Mouse (Mus musculus) ovary, adult 18-20 months (tissue): ENCODE measurements around the gene Gm28372.
A peak's percentile ranks its signal among the peaks of the same experiment; 100 is the strongest.

Experiments
- DNase-seq: peaks from one replicate; pipeline ENCODE4 v3.0.0; 2022; ENCODE audit warnings: low spot score, mixed read lengths

The Gm28372 gene

GRCm38 (mm10) chr2:130411558-130412495 is 6.8 kb downstream of the Gm28372 start:
- peak; percentile 70 for DNase-seq

- no peak for DNase-seq
Observed at GRCm38 (mm10) chr2:130412775-130413174, 7.7 kb downstream of the Gm28372 start.

GRCm38 (mm10) chr2:130414094-130414856 is 9.2 kb downstream of the Gm28372 start:
- no peak for DNase-seq

DNA sequence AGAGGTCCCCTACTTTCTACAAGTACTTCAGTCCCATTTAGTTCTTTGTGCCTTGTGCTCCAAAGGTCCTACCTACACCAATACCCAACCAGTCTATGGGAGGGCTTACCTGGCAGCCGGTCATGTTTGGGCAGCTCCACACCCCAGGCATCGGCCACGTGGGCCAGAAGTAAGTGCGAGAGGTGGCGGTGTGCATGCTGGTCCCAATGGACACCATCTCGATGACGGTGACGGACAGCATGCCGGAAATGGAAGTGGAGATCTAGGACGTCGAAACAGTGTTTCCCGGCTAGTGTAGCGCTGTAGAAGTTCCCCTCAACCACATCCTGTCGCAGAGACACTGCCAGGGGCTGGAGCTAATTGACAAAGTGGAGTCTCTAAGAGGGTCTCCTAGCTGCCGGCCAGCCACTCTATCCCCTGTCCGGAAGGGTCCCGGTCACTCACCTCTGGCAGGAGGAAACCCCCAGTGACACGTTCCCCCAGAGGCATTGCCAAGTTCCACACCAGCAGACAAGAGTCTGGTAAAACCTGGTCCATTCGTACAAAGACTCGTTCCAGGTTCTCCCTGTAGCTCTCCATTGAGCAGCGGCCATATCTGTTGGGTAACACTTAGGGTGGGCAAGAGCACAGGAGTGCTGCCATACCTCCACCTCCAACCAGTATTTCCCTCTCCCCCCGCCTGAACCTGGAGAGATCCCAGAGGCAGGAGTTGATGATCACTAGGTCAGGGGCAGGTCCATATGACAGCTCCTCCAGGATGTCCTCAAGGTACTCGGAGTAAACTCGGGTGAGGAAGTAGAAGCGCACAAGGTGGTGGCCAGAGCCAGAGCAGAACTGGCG is 17.0 kb downstream of the Gm28372 start:
- DNase-seq: no peak

DNA sequence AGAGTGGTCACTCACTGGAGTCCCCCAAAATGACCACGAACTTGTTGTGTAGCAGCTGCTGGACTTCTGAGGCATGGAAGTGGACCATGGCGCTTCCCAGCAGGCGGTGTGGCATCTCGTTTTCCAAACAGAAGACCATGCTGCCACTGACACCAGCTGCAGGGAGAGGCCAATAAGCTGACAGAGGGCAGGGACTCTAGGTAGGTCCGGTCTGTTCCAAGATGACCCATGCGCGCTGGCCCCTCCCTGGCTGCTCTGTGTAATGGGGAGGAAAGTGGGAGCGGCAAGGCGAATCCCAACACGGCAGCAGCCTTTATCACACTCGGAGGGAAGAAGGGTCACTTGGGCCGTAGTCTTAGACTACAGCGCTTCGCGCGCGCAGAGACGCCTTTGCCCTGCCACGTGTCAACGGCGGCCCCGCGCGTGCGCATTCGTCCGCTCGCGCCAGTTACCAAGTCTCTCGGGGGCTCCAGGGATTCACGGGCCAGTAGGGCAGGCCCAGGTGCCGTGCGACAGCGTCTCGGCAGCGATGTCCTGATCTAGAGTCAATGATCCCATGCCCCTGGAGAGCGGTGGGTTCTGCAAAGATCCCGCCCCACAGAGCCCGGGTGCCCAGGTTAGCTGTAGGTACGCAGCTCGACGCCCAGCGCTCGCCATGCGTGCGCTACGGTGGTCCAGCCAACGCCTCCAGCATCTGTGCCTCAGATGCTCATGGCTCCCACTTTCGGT is 18.5 kb downstream of the Gm28372 start:
- peak; percentile 67 for DNase-seq

- peak; percentile 89 for DNase-seq
Observed at GRCm38 (mm10) chr2:130424126-130424853, 19.3 kb downstream of the Gm28372 start, which contains the start of the genes Vps16 and Pced1a. Vps16 (plus strand) TSS chr2:130424339. Pced1a (minus strand) TSS chr2:130424701.

DNA sequence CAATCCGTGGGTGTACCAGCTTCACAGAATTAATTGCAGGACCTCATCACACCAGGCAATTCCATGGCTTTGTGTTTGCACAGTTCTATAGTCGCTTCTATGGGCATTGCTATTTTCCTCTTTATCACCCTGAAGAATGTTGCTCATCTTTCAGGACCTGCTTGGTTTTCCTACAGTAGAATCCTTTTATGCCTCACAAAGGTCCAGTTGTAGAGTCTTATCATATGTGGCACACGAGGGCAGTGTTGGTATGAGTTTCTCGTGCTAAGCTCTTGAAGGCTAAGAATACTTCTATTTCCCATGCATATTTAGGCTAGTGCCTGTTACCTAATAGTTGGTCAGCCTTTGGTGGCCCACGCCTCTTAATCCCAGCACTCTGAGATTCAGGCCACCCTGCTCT is 20.1 kb downstream of the Gm28372 start:
- no peak for DNase-seq

- no peak for DNase-seq
Observed at GRCm38 (mm10) chr2:130429851-130430250, 24.8 kb downstream of the Gm28372 start.

DNA sequence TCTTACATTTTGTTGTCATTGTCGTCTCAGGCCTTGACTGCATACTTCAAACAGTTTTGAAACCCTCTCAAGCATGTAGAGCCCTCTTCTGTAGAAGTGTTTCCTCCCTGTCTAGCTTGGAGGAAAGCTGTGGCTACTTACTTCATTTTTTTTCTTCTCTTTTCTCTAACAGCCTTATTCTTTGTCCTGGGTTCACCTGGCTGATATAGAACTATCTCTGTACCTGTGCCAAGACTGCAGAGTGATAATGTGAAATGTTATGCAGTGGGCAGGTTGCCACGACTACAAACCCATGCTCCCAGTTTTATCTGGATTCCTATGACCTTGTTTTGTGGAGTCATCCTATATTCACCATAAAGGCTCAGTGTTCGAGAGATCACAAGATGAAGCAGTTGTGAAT is 25.4 kb downstream of the Gm28372 start:
- no peak for DNase-seq

DNA sequence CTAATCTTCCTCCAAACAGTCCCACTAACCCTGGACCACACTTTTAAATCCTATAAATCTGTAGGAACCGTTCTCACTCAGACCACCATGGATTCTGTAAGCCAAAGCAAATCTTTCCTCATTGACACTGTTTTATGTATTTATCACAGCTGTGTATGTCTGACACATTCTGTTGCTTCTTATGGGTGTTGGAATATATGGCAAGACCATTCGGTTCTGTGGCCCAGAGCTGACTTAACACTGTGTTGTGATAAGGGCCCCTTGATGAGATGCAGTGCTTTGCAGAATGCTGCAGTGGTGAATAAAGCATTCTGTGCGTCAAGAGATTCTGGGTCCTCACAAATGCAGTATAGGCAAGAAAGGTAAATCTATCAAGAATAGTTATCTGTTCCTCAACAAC is 27.1 kb downstream of the Gm28372 start:
- DNase-seq: no peak

DNA sequence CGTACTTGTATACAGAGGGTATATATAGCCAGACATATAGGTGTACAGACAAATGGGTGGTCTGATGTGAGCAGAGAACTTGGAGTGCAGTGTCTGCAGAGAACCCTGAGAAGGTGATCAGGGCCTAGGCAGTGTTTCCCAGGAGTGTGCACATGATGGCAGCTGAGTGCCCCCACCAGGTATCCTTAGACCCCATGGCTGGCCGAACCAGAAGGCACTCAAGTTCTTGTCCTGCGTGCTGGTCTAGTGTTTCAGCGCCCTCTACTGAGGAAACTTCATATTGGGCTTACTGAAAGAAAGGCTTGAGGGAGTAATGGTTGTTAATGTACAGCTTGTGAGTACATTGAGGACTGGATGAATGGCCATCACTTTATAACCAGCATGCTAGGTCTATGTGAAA is 28.1 kb downstream of the Gm28372 start:
- DNase-seq: no peak

DNA sequence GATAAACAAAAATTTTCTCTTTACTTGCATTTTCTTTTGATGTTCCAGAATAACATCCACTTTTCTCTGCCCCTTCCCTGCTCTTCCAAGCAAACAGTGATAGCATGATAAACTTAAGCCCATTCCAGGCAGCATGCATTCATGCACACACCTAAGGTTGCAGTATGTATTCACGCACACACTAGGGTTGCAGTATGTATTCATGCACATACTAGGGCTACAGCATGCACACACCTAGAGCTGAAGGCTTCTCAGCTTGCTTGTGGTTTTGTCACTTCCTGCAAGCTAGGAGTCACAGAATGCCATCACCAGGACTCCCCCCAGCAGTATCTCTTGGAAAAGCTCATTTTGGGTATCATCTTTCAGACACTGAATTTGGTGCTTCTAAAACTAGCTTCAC is 31.7 kb downstream of the Gm28372 start:
- no peak for DNase-seq

DNA sequence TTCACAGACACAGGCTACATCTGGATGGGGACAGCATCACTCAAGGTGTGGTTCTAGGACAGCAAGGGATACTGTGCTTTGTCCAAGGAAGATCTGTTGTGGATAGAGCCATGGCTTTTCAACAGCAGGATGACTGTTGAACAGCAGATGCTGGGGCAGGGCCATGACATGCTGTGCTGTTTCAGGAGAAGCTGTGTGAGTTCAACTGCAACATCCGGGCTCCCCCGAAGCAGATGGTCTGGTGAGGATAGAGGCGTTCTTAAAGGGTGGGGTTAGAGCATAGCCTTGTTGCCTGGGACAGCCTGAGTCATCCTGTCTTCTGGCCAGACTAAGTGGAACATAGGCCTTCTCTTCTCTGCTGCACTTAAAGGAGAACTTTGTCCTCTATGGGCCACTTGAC is 33.8 kb downstream of the Gm28372 start:
- DNase-seq: no peak

DNA sequence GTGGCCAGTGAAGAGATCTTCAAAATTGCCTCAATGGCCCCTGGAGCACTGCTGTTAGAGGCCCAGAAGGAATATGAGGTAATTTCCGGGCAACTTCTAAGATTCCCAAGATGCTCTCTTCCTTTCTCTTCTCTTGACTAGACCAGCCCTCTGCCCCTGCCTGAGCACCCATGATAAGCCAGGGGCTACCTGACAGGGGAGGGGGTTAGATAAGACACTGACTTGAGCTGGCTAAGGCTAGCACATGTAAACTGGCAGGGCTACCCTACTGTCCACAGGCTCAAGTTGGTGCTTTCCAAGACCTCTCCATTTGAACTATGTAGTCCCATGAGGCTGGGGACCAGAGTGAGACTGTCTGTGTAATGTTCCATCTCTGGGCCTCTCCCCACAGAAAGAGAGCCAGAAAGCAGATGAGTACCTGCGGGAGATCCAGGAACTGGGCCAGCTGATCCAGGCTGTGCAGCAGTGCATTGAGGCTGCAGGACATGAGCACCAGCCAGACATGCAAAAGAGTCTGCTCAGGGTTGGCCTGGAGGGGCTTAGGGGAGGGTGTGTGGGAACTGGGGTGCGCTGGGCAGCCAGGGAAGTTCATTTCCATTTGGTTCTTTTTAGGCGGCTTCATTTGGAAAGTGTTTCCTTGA is 34.9 kb downstream of the Gm28372 start:
- no peak for DNase-seq

GRCm38 (mm10) chr2:130442162-130442561 is 37.1 kb downstream of the Gm28372 start:
- DNase-seq: no peak

- no peak for DNase-seq
Observed at GRCm38 (mm10) chr2:130448449-130448848, 43.4 kb downstream of the Gm28372 start.

DNA sequence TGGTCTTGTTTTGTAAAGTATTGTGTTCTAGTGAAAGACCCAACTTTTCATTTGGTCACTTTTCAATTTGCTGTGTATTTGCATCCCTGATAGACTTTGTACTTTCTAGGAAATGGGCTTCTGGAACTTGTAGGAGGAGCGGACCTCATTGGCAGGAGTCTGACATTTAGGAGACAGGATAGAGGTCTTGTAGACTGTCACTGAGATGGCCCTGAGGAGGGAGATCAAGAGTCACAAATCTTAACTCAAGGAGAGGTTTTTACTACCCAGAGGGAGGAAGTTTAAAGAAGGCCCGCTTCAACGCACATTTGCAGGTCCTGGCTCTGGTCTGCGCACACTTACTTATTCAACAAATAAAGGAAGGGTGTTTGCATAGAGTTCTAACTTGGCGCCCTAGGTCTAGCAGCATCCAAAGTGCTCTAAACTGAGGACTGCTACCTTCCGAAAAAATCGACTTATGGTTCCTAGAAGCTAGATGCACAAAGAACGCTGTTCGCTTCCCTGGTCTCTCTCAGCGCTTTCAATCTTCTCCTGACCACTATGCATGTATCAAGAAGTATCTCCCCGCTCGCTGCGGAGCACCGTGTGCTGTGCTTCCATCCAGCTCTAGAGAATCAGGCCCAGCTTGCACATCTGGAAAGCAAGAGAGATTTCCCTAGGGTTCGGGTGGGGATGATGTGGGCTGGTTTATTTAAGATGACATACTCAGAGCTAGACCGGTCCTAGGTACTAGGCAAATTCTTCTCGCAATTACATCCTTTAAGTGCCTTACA is 44.2 kb downstream of the Gm28372 start:
- no peak for DNase-seq

- DNase-seq: peak; percentile 79
Observed at GRCm38 (mm10) chr2:130449794-130450433, 44.9 kb downstream of the Gm28372 start, which contains the start of gene Ptpra. Ptpra (plus strand) TSS chr2:130450278.

- peak; percentile 60 for DNase-seq
Observed at GRCm38 (mm10) chr2:130450434-130450796, 45.4 kb downstream of the Gm28372 start.
